Mouse (Mus musculus) heart, adult 2 months (tissue): ENCODE measurements around the gene Hs6st3.

Experiments
- CTCF ChIP-seq: fragments of 200-600 bp; IDR thresholded peaks from 2 replicates; pipeline ENCODE4 v1.8.1; 2022; ENCODE audit warnings: antibody characterized with exemption, mild to moderate bottlenecking, moderate library complexity
- EP300 ChIP-seq: fragments of 200-500 bp; IDR thresholded peaks from 2 replicates; pipeline ENCODE4 v1.6.1; 2011; ENCODE audit warnings: low read depth, low read length, control low read depth; ENCODE audit not compliant: insufficient read depth
- POLR2A ChIP-seq: fragments of 200-500 bp; IDR thresholded peaks from 2 replicates; pipeline ENCODE4 v1.6.1; 2011; ENCODE audit warnings: mild to moderate bottlenecking, low read depth, low read length, control low read depth; ENCODE audit not compliant: insufficient read depth

GRCm38 (mm10) chr14:119776261-119776660 is 638.1 kb downstream of the Hs6st3 start:
- TF ChIP-seq EP300 (no peak), CTCF (no peak), POLR2A (no peak)
